Mouse (Mus musculus): ENCODE measurements around the gene Cd27. TPM values are rescaled to one million over a fixed set of nuclear protein-coding genes. Genes with fewer than 3 reads are reported as not detected.
"Not testable (repeated sequence)": the region's sequence is repeated elsewhere in the genome, so short reads cannot be mapped to it uniquely, and the experiment has no call there.

Cd27 gene
- total RNA-seq (2012; rRNA removed): 0.22 TPM in 1 of 2 replicates, not detected in the other

GRCm38 (mm10) chr6:125236782-125237181 lies at the start of gene Cd27:
TSS of gene Cd27 (minus strand) at chr6:125237010.
- no peaks in the 10 kb centered on the region for H3K9me3 ChIP-seq (ENCODE audit: control insufficient read depth, insufficient read depth, low read depth, low read length)
- no peak for TF ChIP-seq HCFC1 (IDR thresholded peaks at IDR 0.05; ENCODE audit: borderline replicate concordance, insufficient read depth, low read length)
- TF ChIP-seq MAFK (IDR thresholded peaks at IDR 0.05; ENCODE audit: insufficient read depth, low read depth, low read length): no peak
- no peak for TF ChIP-seq ZC3H11A (IDR thresholded peaks at IDR 0.05; ENCODE audit: borderline replicate concordance, low read depth, low read length)
- no peak for TF ChIP-seq ZNF384 (IDR thresholded peaks at IDR 0.05; ENCODE audit: low read depth, low read length)
- no peak within 1 kb of the TSS for H3K9ac ChIP-seq (ENCODE audit: insufficient read depth, low read depth, low read length, poor library complexity, severe bottlenecking)
- in situ Hi-C loops (cut with MboI; ENCODE audit: low sequenced_read_pairs in 2 of 2, unreplicated experiment in 2 of 2): no loop called here
- DNase-seq (ENCODE audit: low read depth, low spot score): no peak
- no peak within 1 kb of the TSS for H3K27ac ChIP-seq (ENCODE audit: insufficient read depth, low read depth, low read length, poor library complexity, severe bottlenecking)
- H3K4me3 ChIP-seq (ENCODE audit: insufficient read depth in 1 of 2, low read depth in 1 of 2, low read length in 2 of 2, poor library complexity in 1 of 2, severe bottlenecking in 1 of 2): no peak within 1 kb of the TSS
- H3K36me3 ChIP-seq (ENCODE audit: control insufficient read depth, insufficient read depth, low read length, poor library complexity, severe bottlenecking): no peaks in the 10 kb centered on the region
- peaks cover 3 to 7% of the 10 kb centered on the region in 2 experiments; a peak in 3 of 4 replicates for H3K4me1 ChIP-seq (ENCODE audit: control insufficient read depth in 2 of 2, insufficient read depth in 2 of 2, low read length in 2 of 2, poor library complexity in 1 of 2)

- DNase-seq (ENCODE audit: low read depth, low spot score): no peak
- peaks cover 4% of the 10 kb centered on the region; the same call in 1 of the 2 replicates for H3K36me3 ChIP-seq (ENCODE audit: control insufficient read depth, insufficient read depth, low read length, poor library complexity, severe bottlenecking)
- H3K9ac ChIP-seq (ENCODE audit: insufficient read depth, low read depth, low read length, poor library complexity, severe bottlenecking): peak within 1 kb of the TSS; percentile 27; the same call in 1 of the 2 replicates
- in situ Hi-C loops (cut with MboI; ENCODE audit: low sequenced_read_pairs in 2 of 2, unreplicated experiment in 2 of 2): no loop called here
- no peaks in the 10 kb centered on the region for H3K9me3 ChIP-seq (ENCODE audit: control insufficient read depth, insufficient read depth, low read depth, low read length)
- H3K27ac ChIP-seq (ENCODE audit: insufficient read depth, low read depth, low read length, poor library complexity, severe bottlenecking): no peak within 1 kb of the TSS
- H3K4me1 ChIP-seq (ENCODE audit: control insufficient read depth in 2 of 2, insufficient read depth in 2 of 2, low read length in 2 of 2, poor library complexity in 1 of 2): no peaks in the 10 kb centered on the region
- H3K4me3 ChIP-seq (ENCODE audit: insufficient read depth in 1 of 2, low read depth in 1 of 2, low read length in 2 of 2, poor library complexity in 1 of 2, severe bottlenecking in 1 of 2): peak within 1 kb of the TSS; percentile 40 to 54
- TF ChIP-seq ZNF384 (IDR thresholded peaks at IDR 0.05; ENCODE audit: low read depth, low read length): no peak
- TF ChIP-seq MAFK (IDR thresholded peaks at IDR 0.05; ENCODE audit: insufficient read depth, low read depth, low read length): peak; percentile 49; the same call in 1 of the 2 replicates
- TF ChIP-seq ZC3H11A (IDR thresholded peaks at IDR 0.05; ENCODE audit: borderline replicate concordance, low read depth, low read length): no peak
- peak; percentile 84 for TF ChIP-seq CHD2 (IDR thresholded peaks at IDR 0.05; ENCODE audit: low read depth, low read length)
- no peak for TF ChIP-seq HCFC1 (IDR thresholded peaks at IDR 0.05; ENCODE audit: borderline replicate concordance, insufficient read depth, low read length)
Measured at GRCm38 (mm10) chr6:125285890-125286289, 49.1 kb upstream of the Cd27 start, which contains the start of gene Tuba3a. TSS of gene Tuba3a (minus strand) at chr6:125286042.

- H3K36me3 ChIP-seq (ENCODE audit: control insufficient read depth, insufficient read depth, low read length, poor library complexity, severe bottlenecking): peaks cover 6% of the 10 kb centered on the region; the same call in 1 of the 2 replicates
- no peak overlapping the region for H3K4me3 ChIP-seq (ENCODE audit: insufficient read depth in 1 of 2, low read depth in 1 of 2, low read length in 2 of 2, poor library complexity in 1 of 2, severe bottlenecking in 1 of 2)
- no peaks in the 10 kb centered on the region for H3K4me1 ChIP-seq (ENCODE audit: control insufficient read depth in 2 of 2, insufficient read depth in 2 of 2, low read length in 2 of 2, poor library complexity in 1 of 2)
- no peak overlapping the region for H3K27ac ChIP-seq (ENCODE audit: insufficient read depth, low read depth, low read length, poor library complexity, severe bottlenecking)
- TF ChIP-seq ZC3H11A (IDR thresholded peaks at IDR 0.05; ENCODE audit: borderline replicate concordance, low read depth, low read length) (peak; percentile 18; the same call in 1 of the 2 replicates), ZNF384 (IDR thresholded peaks at IDR 0.05; ENCODE audit: low read depth, low read length) (no peak)
- in situ Hi-C loops (cut with MboI; ENCODE audit: low sequenced_read_pairs in 2 of 2, unreplicated experiment in 2 of 2): no loop called here
- DNase-seq (ENCODE audit: low read depth, low spot score): no peak
- no peaks in the 10 kb centered on the region for H3K9me3 ChIP-seq (ENCODE audit: control insufficient read depth, insufficient read depth, low read depth, low read length)
- no peak overlapping the region for H3K9ac ChIP-seq (ENCODE audit: insufficient read depth, low read depth, low read length, poor library complexity, severe bottlenecking)
Measured at GRCm38 (mm10) chr6:125284751-125285150, 47.9 kb upstream of the Cd27 start.

GRCm38 (mm10) chr6:125284250-125284649 lies 47.4 kb upstream of the Cd27 start:
- Histone ChIP-seq H3K27ac (ENCODE audit: insufficient read depth, low read depth, low read length, poor library complexity, severe bottlenecking) (no peak overlapping the region), H3K4me1 (ENCODE audit: control insufficient read depth in 2 of 2, insufficient read depth in 2 of 2, low read length in 2 of 2, poor library complexity in 1 of 2) (no peaks in the 10 kb centered on the region), H3K9me3 (ENCODE audit: control insufficient read depth, insufficient read depth, low read depth, low read length) (no peaks in the 10 kb centered on the region), H3K4me3 (ENCODE audit: insufficient read depth in 1 of 2, low read depth in 1 of 2, low read length in 2 of 2, poor library complexity in 1 of 2, severe bottlenecking in 1 of 2) (no peak overlapping the region), H3K9ac (ENCODE audit: insufficient read depth, low read depth, low read length, poor library complexity, severe bottlenecking) (no peak overlapping the region), H3K36me3 (ENCODE audit: control insufficient read depth, insufficient read depth, low read length, poor library complexity, severe bottlenecking) (peaks cover 6% of the 10 kb centered on the region; the same call in 1 of the 2 replicates)
- no peak for DNase-seq (ENCODE audit: low read depth, low spot score)
- no peak for TF ChIP-seq HCFC1 (IDR thresholded peaks at IDR 0.05; ENCODE audit: borderline replicate concordance, insufficient read depth, low read length)
- no peak for TF ChIP-seq ZC3H11A (IDR thresholded peaks at IDR 0.05; ENCODE audit: borderline replicate concordance, low read depth, low read length)
- TF ChIP-seq CHD2 (IDR thresholded peaks at IDR 0.05; ENCODE audit: low read depth, low read length): no peak
- no peak for TF ChIP-seq ZNF384 (IDR thresholded peaks at IDR 0.05; ENCODE audit: low read depth, low read length)
- in situ Hi-C loops (cut with MboI; ENCODE audit: low sequenced_read_pairs in 2 of 2, unreplicated experiment in 2 of 2): no loop called here

GRCm38 (mm10) chr6:125282721-125283120 lies 45.9 kb upstream of the Cd27 start:
- H3K36me3 ChIP-seq (ENCODE audit: control insufficient read depth, insufficient read depth, low read length, poor library complexity, severe bottlenecking); H3K4me3 ChIP-seq (ENCODE audit: insufficient read depth in 1 of 2, low read depth in 1 of 2, low read length in 2 of 2, poor library complexity in 1 of 2, severe bottlenecking in 1 of 2); H3K27ac ChIP-seq (ENCODE audit: insufficient read depth, low read depth, low read length, poor library complexity, severe bottlenecking); H3K9me3 ChIP-seq (ENCODE audit: control insufficient read depth, insufficient read depth, low read depth, low read length); H3K9ac ChIP-seq (ENCODE audit: insufficient read depth, low read depth, low read length, poor library complexity, severe bottlenecking); H3K4me1 ChIP-seq (ENCODE audit: control insufficient read depth in 2 of 2, insufficient read depth in 2 of 2, low read length in 2 of 2, poor library complexity in 1 of 2); in situ Hi-C loops (cut with MboI; ENCODE audit: low sequenced_read_pairs in 2 of 2, unreplicated experiment in 2 of 2); DNase-seq (ENCODE audit: low read depth, low spot score): not testable (repeated sequence)
